Mouse (Mus musculus): ENCODE data around the gene Gng3. TPM values are rescaled to one million over a fixed set of nuclear protein-coding genes. Genes with fewer than 3 reads are reported as not detected.

Gene Gng3
- polyA plus RNA-seq, 1 experiment from 2014 or later = 198 TPM

GRCm38 (mm10) chr19:8798264-8798946 is 40.6 kb downstream of the Gng3 start, which contains the start of gene Polr2g:
Gene Polr2g (minus strand): TSS chr19:8798577.
- Histone ChIP-seq H3K4me1 (peaks cover 22% of the 10 kb centered on the region), H3K36me3 (ENCODE audit: poor library complexity, severe bottlenecking) (peaks cover 32% of the 10 kb centered on the region), H3K27ac (0 out of 2 replicates have a peak within 1 kb of the TSS, but pooled peaks have one; percentile 12), H3K4me2 (peak within 1 kb of the TSS; percentile 88), H3K27me3 (peaks cover 4% of the 10 kb centered on the region; the same call in 1 of the 2 replicates), H3K9me3 (replicated peaks) (no peaks in the 10 kb centered on the region), H3K9ac (peak within 1 kb of the TSS; percentile 77), H3K4me3 (peak within 1 kb of the TSS; percentile 62)
- 2% methylated on average over 25 of the region's 25 CpGs for WGBS
- ATAC-seq = peak; percentile 72

- Histone ChIP-seq H3K27ac (no peak overlapping the region), H3K27me3 (no peaks in the 10 kb centered on the region), H3K9ac (no peak overlapping the region), H3K4me1 (peaks cover 12% of the 10 kb centered on the region), H3K4me2 (no peak overlapping the region), H3K9me3 (replicated peaks) (no peaks in the 10 kb centered on the region), H3K36me3 (ENCODE audit: poor library complexity, severe bottlenecking) (peaks cover 38% of the 10 kb centered on the region), H3K4me3 (no peak overlapping the region)
- ATAC-seq = no peak
- WGBS = 83% methylated on average over 7 of the region's 7 CpGs
These were observed 48.8 kb downstream of the Gng3 start for GRCm38 (mm10) chr19:8790171-8790570.

GRCm38 (mm10) chr19:8789171-8789570 is 49.8 kb downstream of the Gng3 start:
- Histone ChIP-seq H3K9me3 (replicated peaks) (no peaks in the 10 kb centered on the region), H3K27ac (peak overlapping the region; percentile 3; the same call in 1 of the 2 replicates), H3K4me2 (no peak overlapping the region), H3K4me1 (peaks cover 15% of the 10 kb centered on the region), H3K36me3 (ENCODE audit: poor library complexity, severe bottlenecking) (peaks cover 31% of the 10 kb centered on the region), H3K9ac (no peak overlapping the region), H3K4me3 (no peak overlapping the region), H3K27me3 (no peaks in the 10 kb centered on the region)
- ATAC-seq = no peak
- 29% methylated on average over 1 of the region's 1 CpGs for WGBS

- no peak overlapping the region for H3K4me3 ChIP-seq
- H3K9me3 ChIP-seq (replicated peaks) = no peaks in the 10 kb centered on the region
- H3K9ac ChIP-seq = no peak overlapping the region
- no peak for ATAC-seq
- no peaks in the 10 kb centered on the region for H3K27me3 ChIP-seq
- H3K27ac ChIP-seq = peak overlapping the region; percentile 3; the same call in 1 of the 2 replicates
- H3K4me2 ChIP-seq = no peak overlapping the region
- peaks cover 15% of the 10 kb centered on the region for H3K4me1 ChIP-seq
- H3K36me3 ChIP-seq (ENCODE audit: poor library complexity, severe bottlenecking) = peaks cover 31% of the 10 kb centered on the region
- 23% methylated on average over 3 of the region's 3 CpGs for WGBS
These were observed 50.5 kb downstream of the Gng3 start for GRCm38 (mm10) chr19:8788521-8788920.

Small RNA genes lying within 50 kb of the gene (microRNA-seq; reads per million reads assigned to microRNA genes)
- 0.80 reads per million for gene Mir5136

Other genes with a start within 250 kb of the Gng3 start
- gene Slc22a8, start 247.9 kb downstream of the Gng3 start, polyA plus RNA-seq (2015; fragmentation: Nextera tagmentation; extraction: Ambion mirVana) = 1.3 and 1.6 TPM in 2 replicates
- 1.6 and 3.2 TPM in 2 replicates for gene Slc22a6, start 221.2 kb downstream of the Gng3 start, polyA plus RNA-seq (2015; fragmentation: Nextera tagmentation; extraction: Ambion mirVana)
- 0.94 and 1.3 TPM in 2 replicates for gene Chrm1, start 175.4 kb downstream of the Gng3 start, polyA plus RNA-seq (2015; fragmentation: Nextera tagmentation; extraction: Ambion mirVana)
- gene Slc3a2, start 115.8 kb downstream of the Gng3 start, polyA plus RNA-seq (2015; fragmentation: Nextera tagmentation; extraction: Ambion mirVana) = 135 and 143 TPM in 2 replicates
- 92.0 and 97.4 TPM in 2 replicates for gene Wdr74, start 103.4 kb downstream of the Gng3 start, polyA plus RNA-seq (2015; fragmentation: Nextera tagmentation; extraction: Ambion mirVana)
- 1.9 and 3.7 TPM in 2 replicates for gene 1700092M07Rik, start 98.5 kb downstream of the Gng3 start, polyA plus RNA-seq (2015; fragmentation: Nextera tagmentation; extraction: Ambion mirVana)
- gene Stx5a, start 97.8 kb downstream of the Gng3 start, polyA plus RNA-seq (2015; fragmentation: Nextera tagmentation; extraction: Ambion mirVana) = 117 and 118 TPM in 2 replicates
- gene Nxf1, start 82.1 kb downstream of the Gng3 start, polyA plus RNA-seq (2015; fragmentation: Nextera tagmentation; extraction: Ambion mirVana) = 194 and 211 TPM in 2 replicates
- gene Tmem223, start 68.2 kb downstream of the Gng3 start, polyA plus RNA-seq (2015; fragmentation: Nextera tagmentation; extraction: Ambion mirVana) = 260 and 261 TPM in 2 replicates
- gene Tmem179b, start 64.7 kb downstream of the Gng3 start, polyA plus RNA-seq (2015; fragmentation: Nextera tagmentation; extraction: Ambion mirVana) = 35.9 and 36.5 TPM in 2 replicates
- gene Taf6l, start 52.8 kb downstream of the Gng3 start, polyA plus RNA-seq (2015; fragmentation: Nextera tagmentation; extraction: Ambion mirVana) = 30.1 and 33.0 TPM in 2 replicates
- 174 and 190 TPM in 2 replicates for gene Polr2g, start 40.6 kb downstream of the Gng3 start, polyA plus RNA-seq (2015; fragmentation: Nextera tagmentation; extraction: Ambion mirVana)
- 7.9 and 8.5 TPM in 2 replicates for gene Zbtb3, start 36.6 kb downstream of the Gng3 start, polyA plus RNA-seq (2015; fragmentation: Nextera tagmentation; extraction: Ambion mirVana)
- gene Ttc9c, start 19.9 kb downstream of the Gng3 start, polyA plus RNA-seq (2015; fragmentation: Nextera tagmentation; extraction: Ambion mirVana) = 86.1 and 89.1 TPM in 2 replicates
- 6.4 and 6.8 TPM in 2 replicates for gene Hnrnpul2, start 19.2 kb downstream of the Gng3 start, polyA plus RNA-seq (2015; fragmentation: Nextera tagmentation; extraction: Ambion mirVana)
- gene AC129217.1, start 9.4 kb downstream of the Gng3 start, polyA plus RNA-seq (2015; fragmentation: Nextera tagmentation; extraction: Ambion mirVana) = not detected in 2 replicates
- 66.9 and 72.1 TPM in 2 replicates for gene Bscl2, start 1.7 kb downstream of the Gng3 start, polyA plus RNA-seq (2015; fragmentation: Nextera tagmentation; extraction: Ambion mirVana)
- gene Lrrn4cl, start 11.6 kb upstream of the Gng3 start, polyA plus RNA-seq (2015; fragmentation: Nextera tagmentation; extraction: Ambion mirVana) = 0.28 and 0.39 TPM in 2 replicates
- 188 and 194 TPM in 2 replicates for gene Ubxn1, start 32.3 kb upstream of the Gng3 start, polyA plus RNA-seq (2015; fragmentation: Nextera tagmentation; extraction: Ambion mirVana)
- gene Uqcc3, start 41.7 kb upstream of the Gng3 start, polyA plus RNA-seq (2015; fragmentation: Nextera tagmentation; extraction: Ambion mirVana) = 61.8 and 64.6 TPM in 2 replicates
- gene Lbhd1, start 44.5 kb upstream of the Gng3 start, polyA plus RNA-seq (2015; fragmentation: Nextera tagmentation; extraction: Ambion mirVana) = 73.6 and 85.7 TPM in 2 replicates
- gene Gm49403, start 44.7 kb upstream of the Gng3 start, polyA plus RNA-seq (2015; fragmentation: Nextera tagmentation; extraction: Ambion mirVana) = not detected in 2 replicates
- 92.5 and 97.7 TPM in 2 replicates for gene 1810009A15Rik, start 49.7 kb upstream of the Gng3 start, polyA plus RNA-seq (2015; fragmentation: Nextera tagmentation; extraction: Ambion mirVana)
- gene Gm49416, start 49.7 kb upstream of the Gng3 start, polyA plus RNA-seq (2015; fragmentation: Nextera tagmentation; extraction: Ambion mirVana) = not detected in 2 replicates
- 37.9 and 44.5 TPM in 2 replicates for gene Ints5, start 53.8 kb upstream of the Gng3 start, polyA plus RNA-seq (2015; fragmentation: Nextera tagmentation; extraction: Ambion mirVana)
- gene Ganab, start 58.9 kb upstream of the Gng3 start, polyA plus RNA-seq (2015; fragmentation: Nextera tagmentation; extraction: Ambion mirVana) = 83.6 and 91.5 TPM in 2 replicates
- 66.4 and 69.5 TPM in 2 replicates for gene B3gat3, start 81.2 kb upstream of the Gng3 start, polyA plus RNA-seq (2015; fragmentation: Nextera tagmentation; extraction: Ambion mirVana)
- gene Rom1, start 90.2 kb upstream of the Gng3 start, polyA plus RNA-seq (2015; fragmentation: Nextera tagmentation; extraction: Ambion mirVana) = 1.2 and 1.3 TPM in 2 replicates
- gene Eml3, start 90.4 kb upstream of the Gng3 start, polyA plus RNA-seq (2015; fragmentation: Nextera tagmentation; extraction: Ambion mirVana) = 8.9 and 9.6 TPM in 2 replicates
- gene Mta2, start 102.7 kb upstream of the Gng3 start, polyA plus RNA-seq (2015; fragmentation: Nextera tagmentation; extraction: Ambion mirVana) = 178 and 180 TPM in 2 replicates
- 35.3 and 36.7 TPM in 2 replicates for gene Tut1, start 114.7 kb upstream of the Gng3 start, polyA plus RNA-seq (2015; fragmentation: Nextera tagmentation; extraction: Ambion mirVana)
- 369 and 373 TPM in 2 replicates for gene Eef1g, start 127.8 kb upstream of the Gng3 start, polyA plus RNA-seq (2015; fragmentation: Nextera tagmentation; extraction: Ambion mirVana)
- gene Ahnak, start 150.1 kb upstream of the Gng3 start, polyA plus RNA-seq (2015; fragmentation: Nextera tagmentation; extraction: Ambion mirVana) = 2.8 and 3.0 TPM in 2 replicates
- not detected in 2 replicates for gene Scgb1a1, start 248.8 kb upstream of the Gng3 start, polyA plus RNA-seq (2015; fragmentation: Nextera tagmentation; extraction: Ambion mirVana)